Mouse (Mus musculus): ENCODE measurements at regions not wholly inside any gene's neighbourhood (a gene's known extent, or its start where the extent isn't known, plus 50 kb on each side); places are given as distances from the start of the nearest gene placed in this dataset.

- Histone ChIP-seq H3K36me3 (ENCODE audit: insufficient read depth, low read length) (no peaks in the 10 kb centered on the region), H3K4me2 (ENCODE audit: low read depth, low read length, poor library complexity, severe bottlenecking) (no peak overlapping the region), H3K9ac (replicated peaks; ENCODE audit: low read length, poor library complexity, severe bottlenecking) (no peak overlapping the region), H3K9me3 (ENCODE audit: low read length) (no peaks in the 10 kb centered on the region), H3K4me1 (ENCODE audit: insufficient read depth, low read length) (no peaks in the 10 kb centered on the region), H3K27ac (ENCODE audit: low read depth, low read length) (no peak overlapping the region), H3K27me3 (ENCODE audit: insufficient read depth, low read length) (no peaks in the 10 kb centered on the region), H3K4me3 (ENCODE audit: low read depth, low read length) (no peak overlapping the region)
- no peak for TF ChIP-seq CTCF (IDR thresholded peaks at IDR 0.05)
- no peak for ATAC-seq (ENCODE audit: low FRiP score)
- no peak for DNase-seq (ENCODE audit: low spot score)
- 35% methylated on average over 3 of the region's 3 CpGs for WGBS
Measured at GRCm38 (mm10) chr15:87236096-87236495, 308.0 kb upstream of the Fam19a5 start.

GRCm38 (mm10) chr15:87239057-87239456 is 305.0 kb upstream of the Fam19a5 start:
- Histone ChIP-seq H3K4me3 (ENCODE audit: low read depth, low read length) (no peak overlapping the region), H3K27ac (ENCODE audit: low read depth, low read length) (no peak overlapping the region), H3K9me3 (ENCODE audit: low read length) (no peaks in the 10 kb centered on the region), H3K4me1 (ENCODE audit: insufficient read depth, low read length) (no peaks in the 10 kb centered on the region), H3K27me3 (ENCODE audit: insufficient read depth, low read length) (no peaks in the 10 kb centered on the region), H3K4me2 (ENCODE audit: low read depth, low read length, poor library complexity, severe bottlenecking) (no peak overlapping the region), H3K9ac (replicated peaks; ENCODE audit: low read length, poor library complexity, severe bottlenecking) (no peak overlapping the region), H3K36me3 (ENCODE audit: insufficient read depth, low read length) (no peaks in the 10 kb centered on the region)
- 97% methylated on average over 11 of the region's 11 CpGs for WGBS
- no peak for TF ChIP-seq CTCF (IDR thresholded peaks at IDR 0.05)
- ATAC-seq (ENCODE audit: low FRiP score) (no peak), DNase-seq (ENCODE audit: low spot score) (no peak)

- no peak for TF ChIP-seq CTCF (IDR thresholded peaks at IDR 0.05)
- Histone ChIP-seq H3K27me3 (ENCODE audit: insufficient read depth, low read length) (no peaks in the 10 kb centered on the region), H3K9me3 (ENCODE audit: low read length) (no peaks in the 10 kb centered on the region), H3K4me1 (ENCODE audit: insufficient read depth, low read length) (no peaks in the 10 kb centered on the region), H3K27ac (ENCODE audit: low read depth, low read length) (no peak overlapping the region), H3K4me3 (ENCODE audit: low read depth, low read length) (no peak overlapping the region), H3K4me2 (ENCODE audit: low read depth, low read length, poor library complexity, severe bottlenecking) (no peak overlapping the region), H3K9ac (replicated peaks; ENCODE audit: low read length, poor library complexity, severe bottlenecking) (no peak overlapping the region), H3K36me3 (ENCODE audit: insufficient read depth, low read length) (no peaks in the 10 kb centered on the region)
- DNase-seq (ENCODE audit: low spot score) (peak; percentile 15), ATAC-seq (ENCODE audit: low FRiP score) (no peak)
- WGBS: 82% methylated on average over 6 of the region's 6 CpGs
Measured at GRCm38 (mm10) chr15:87261497-87261896, 282.6 kb upstream of the Fam19a5 start.

GRCm38 (mm10) chr15:87264906-87265305 is 279.2 kb upstream of the Fam19a5 start:
- Histone ChIP-seq H3K9me3 (ENCODE audit: low read length) (no peaks in the 10 kb centered on the region), H3K4me2 (ENCODE audit: low read depth, low read length, poor library complexity, severe bottlenecking) (no peak overlapping the region), H3K4me1 (ENCODE audit: insufficient read depth, low read length) (no peaks in the 10 kb centered on the region), H3K4me3 (ENCODE audit: low read depth, low read length) (no peak overlapping the region), H3K9ac (replicated peaks; ENCODE audit: low read length, poor library complexity, severe bottlenecking) (no peak overlapping the region), H3K36me3 (ENCODE audit: insufficient read depth, low read length) (no peaks in the 10 kb centered on the region), H3K27ac (ENCODE audit: low read depth, low read length) (no peak overlapping the region), H3K27me3 (ENCODE audit: insufficient read depth, low read length) (no peaks in the 10 kb centered on the region)
- no peak for TF ChIP-seq CTCF (IDR thresholded peaks at IDR 0.05)
- ATAC-seq (ENCODE audit: low FRiP score) (no peak), DNase-seq (ENCODE audit: low spot score) (peak; percentile 57)

- Histone ChIP-seq H3K4me3 (ENCODE audit: low read depth, low read length) (no peak overlapping the region), H3K4me1 (ENCODE audit: insufficient read depth, low read length) (no peaks in the 10 kb centered on the region), H3K36me3 (ENCODE audit: insufficient read depth, low read length) (no peaks in the 10 kb centered on the region), H3K27ac (ENCODE audit: low read depth, low read length) (no peak overlapping the region), H3K9ac (replicated peaks; ENCODE audit: low read length, poor library complexity, severe bottlenecking) (no peak overlapping the region), H3K27me3 (ENCODE audit: insufficient read depth, low read length) (no peaks in the 10 kb centered on the region), H3K9me3 (ENCODE audit: low read length) (no peaks in the 10 kb centered on the region), H3K4me2 (ENCODE audit: low read depth, low read length, poor library complexity, severe bottlenecking) (no peak overlapping the region)
- 85% methylated on average over 7 of the region's 7 CpGs for WGBS
- DNase-seq (ENCODE audit: low spot score) (no peak), ATAC-seq (ENCODE audit: low FRiP score) (no peak)
- no peak for TF ChIP-seq CTCF (IDR thresholded peaks at IDR 0.05)
Measured at GRCm38 (mm10) chr15:87290987-87291529, 253.0 kb upstream of the Fam19a5 start.

GRCm38 (mm10) chr15:87319896-87320295 is 224.2 kb upstream of the Fam19a5 start:
- peak; percentile 40 for TF ChIP-seq CTCF (IDR thresholded peaks at IDR 0.05)
- ATAC-seq (ENCODE audit: low FRiP score) (no peak), DNase-seq (ENCODE audit: low spot score) (no peak)
- H3K4me3 ChIP-seq (ENCODE audit: low read depth, low read length): no peak overlapping the region
- no peaks in the 10 kb centered on the region for H3K36me3 ChIP-seq (ENCODE audit: insufficient read depth, low read length)
- H3K27me3 ChIP-seq (ENCODE audit: insufficient read depth, low read length): no peaks in the 10 kb centered on the region
- H3K9ac ChIP-seq (replicated peaks; ENCODE audit: low read length, poor library complexity, severe bottlenecking): no peak overlapping the region
- H3K4me2 ChIP-seq (ENCODE audit: low read depth, low read length, poor library complexity, severe bottlenecking): no peak overlapping the region
- H3K4me1 ChIP-seq (ENCODE audit: insufficient read depth, low read length): no peaks in the 10 kb centered on the region
- H3K27ac ChIP-seq (ENCODE audit: low read depth, low read length): no peak overlapping the region
- H3K9me3 ChIP-seq (ENCODE audit: low read length): no peaks in the 10 kb centered on the region

All from midbrain, postnatal 0 days (tissue).